Mouse (Mus musculus) liver, adult 2 months (tissue): Measurements from ENCODE around the gene Nes.

Experiments used
- CTCF ChIP-seq: fragments of 200-500 bp; IDR thresholded peaks from 2 replicates; pipeline ENCODE4 v1.5.1; 2011; ENCODE audit warnings: low read depth, low read length, control low read depth
- POLR2A ChIP-seq: fragments of 200-500 bp; IDR thresholded peaks from 2 replicates; pipeline ENCODE4 v1.6.1; 2011; ENCODE audit warnings: low read length, control low read depth; ENCODE audit not compliant: insufficient read depth; ENCODE audit errors: extremely low read depth

DNA sequence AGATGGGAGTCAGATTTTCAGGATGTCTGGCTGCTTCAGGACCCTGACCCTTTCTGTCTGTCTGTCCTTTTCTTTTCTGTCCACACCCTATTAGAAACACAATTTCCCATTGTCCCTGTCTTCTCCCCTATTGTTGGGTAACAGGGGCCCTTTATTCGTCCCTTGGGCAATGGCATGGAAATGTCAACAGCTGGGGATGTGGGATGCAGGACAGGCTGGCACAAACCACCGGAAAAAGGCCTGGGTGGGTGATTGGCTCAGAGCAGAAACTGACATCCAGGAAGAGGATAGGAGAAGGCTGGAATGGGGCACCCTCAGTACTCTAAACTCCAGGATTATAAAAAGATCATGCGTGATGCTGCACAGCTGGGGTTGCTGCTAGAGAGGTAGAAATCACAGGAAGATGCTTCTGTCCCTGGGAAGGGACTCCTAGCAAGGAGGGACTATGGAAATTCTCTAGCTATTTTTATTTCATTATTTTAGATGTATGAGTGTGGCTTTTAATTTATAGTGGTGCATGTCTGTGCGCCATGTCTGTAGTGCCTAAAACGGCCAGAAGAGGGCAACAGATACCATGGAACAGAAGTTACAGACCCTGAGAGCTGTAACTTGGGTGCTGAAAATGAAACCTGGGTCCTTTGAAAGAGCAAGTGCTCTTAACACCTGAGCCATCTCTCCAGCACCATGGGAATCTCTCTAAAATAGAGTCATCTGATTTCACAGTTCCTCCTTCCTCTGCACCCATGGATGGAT, 56.7 kb downstream of the Nes start, which contains the start of gene Hapln2:
- TF ChIP-seq CTCF (peak; percentile 27), POLR2A (no peak)
